Mouse (Mus musculus): ENCODE results near the gene Mpp2. TPM values are rescaled to one million over a fixed set of nuclear protein-coding genes. Genes with fewer than 3 reads are reported as not detected.

The Mpp2 gene
- total RNA-seq, 2 experiments from 2014 or later, result 149 TPM

- no peak for DNase-seq (ENCODE audit: extremely low spot score in 1 of 2, low spot score in 1 of 2)
Measured at GRCm38 (mm10) chr11:102015472-102015871, 72.8 kb downstream of the Mpp2 start.

GRCm38 (mm10) chr11:102013201-102013600 is 75.1 kb downstream of the Mpp2 start:
- DNase-seq (ENCODE audit: extremely low spot score in 1 of 2, low spot score in 1 of 2), result no peak

- no peak for DNase-seq (ENCODE audit: extremely low spot score in 1 of 2, low spot score in 1 of 2)
Measured at GRCm38 (mm10) chr11:102011510-102011909, 76.8 kb downstream of the Mpp2 start.

- no peak for DNase-seq (ENCODE audit: extremely low spot score in 1 of 2, low spot score in 1 of 2)
Measured at GRCm38 (mm10) chr11:102010140-102010539, 78.2 kb downstream of the Mpp2 start.

GRCm38 (mm10) chr11:102008954-102009637 is 79.2 kb downstream of the Mpp2 start:
- no peak for DNase-seq (ENCODE audit: extremely low spot score in 1 of 2, low spot score in 1 of 2)

GRCm38 (mm10) chr11:102008372-102008771 is 79.9 kb downstream of the Mpp2 start:
- no peak for DNase-seq (ENCODE audit: extremely low spot score in 1 of 2, low spot score in 1 of 2)

Other genes with a start within 250 kb of the Mpp2 start
- gene Meox1, start 194.1 kb downstream of the Mpp2 start, total RNA-seq (2021), result 1 to 10 TPM in 1 of 2 experiments, under 1 TPM in 1; 0.85 to 1.0 TPM
- gene Sost, start 121.5 kb downstream of the Mpp2 start, total RNA-seq (2021), result not detected
- gene Cfap97d1, start 104.2 kb downstream of the Mpp2 start, total RNA-seq (2021), result not detected
- 100 to 1,000 TPM; 145 to 154 TPM for gene Dusp3, start 101.5 kb downstream of the Mpp2 start, total RNA-seq (2021)
- 10 to 100 TPM; 80.5 to 82.4 TPM for gene Mpp3, start 60.1 kb downstream of the Mpp2 start, total RNA-seq (2021)
- not detected for gene Cd300lg, start 47.0 kb downstream of the Mpp2 start, total RNA-seq (2021)
- not detected for gene Ppy, start 12.8 kb upstream of the Mpp2 start, total RNA-seq (2021)
- gene Pyy, start 19.3 kb upstream of the Mpp2 start, total RNA-seq (2021), result not detected
- not detected for gene Nags, start 57.0 kb upstream of the Mpp2 start, total RNA-seq (2021)
- gene Tmem101, start 67.9 kb upstream of the Mpp2 start, total RNA-seq (2021), result 10 to 100 TPM; 24.2 to 30.3 TPM
- 10 to 100 TPM; 62.0 to 62.7 TPM for gene Lsm12, start 96.8 kb upstream of the Mpp2 start, total RNA-seq (2021)
- 10 to 100 TPM; 53.5 to 58.2 TPM for gene G6pc3, start 101.1 kb upstream of the Mpp2 start, total RNA-seq (2021)
- gene Hdac5, start 141.7 kb upstream of the Mpp2 start, total RNA-seq (2021), result 100 to 1,000 TPM; 218 to 242 TPM
- 1 to 10 TPM; 1.3 to 1.5 TPM for gene BC030867, start 160.4 kb upstream of the Mpp2 start, total RNA-seq (2021)
- gene Asb16, start 180.2 kb upstream of the Mpp2 start, total RNA-seq (2021), result 1 to 10 TPM in 1 of 2 experiments, under 1 TPM in 1; 0.70 to 1.1 TPM
- gene Tmub2, start 196.4 kb upstream of the Mpp2 start, total RNA-seq (2021), result 10 to 100 TPM; 64.7 to 71.7 TPM
- 100 to 1,000 TPM; 166 to 174 TPM for gene Atxn7l3, start 208.1 kb upstream of the Mpp2 start, total RNA-seq (2021)
- gene Ubtf, start 231.2 kb upstream of the Mpp2 start, total RNA-seq (2021), result 100 to 1,000 TPM; 123 to 134 TPM